Mouse (Mus musculus) testis, postnatal 14 days (tissue): ENCODE measurements around the gene Gm17467.
"Not testable (repeated sequence)": the region's sequence is repeated elsewhere in the genome, so short reads cannot be mapped to it uniquely, and the experiment has no call there.

ENCODE experiments used
- DNase-seq: peaks from one replicate; pipeline ENCODE4 v3.0.0; 2021; ENCODE audit warnings: low spot score

The Gm17467 gene

GRCm38 (mm10) chrX:123704691-123705090 lies at the start of gene Gm17467:
Gene Gm17467 (minus strand): TSS chrX:123704791.
- DNase-seq, result not testable (repeated sequence)
